Mouse (Mus musculus) left cerebral cortex, postnatal 4 days (tissue): ENCODE measurements around the gene Fzd10. TPM values are rescaled to one million over a fixed set of nuclear protein-coding genes. Genes with fewer than 3 reads are reported as not detected.

ENCODE experiments used
- DNase-seq: peaks from one replicate; pipeline ENCODE4 v3.0.0-alpha.2; 2022
- intact Hi-C: fragments of 180-260 bp; cut with DNase I; formaldehyde crosslinking; loops from one replicate; pipeline ENCODE4 v1.15.1; 2025
- total RNA-seq, 2 experiments: library from RNA; stranded (reverse); gene quantifications; 2 replicates each; pipeline ENCODE4 v1.2.3; 2021

Fzd10 gene
- total RNA-seq: 1 to 10 TPM; 3.0 TPM

DNA sequence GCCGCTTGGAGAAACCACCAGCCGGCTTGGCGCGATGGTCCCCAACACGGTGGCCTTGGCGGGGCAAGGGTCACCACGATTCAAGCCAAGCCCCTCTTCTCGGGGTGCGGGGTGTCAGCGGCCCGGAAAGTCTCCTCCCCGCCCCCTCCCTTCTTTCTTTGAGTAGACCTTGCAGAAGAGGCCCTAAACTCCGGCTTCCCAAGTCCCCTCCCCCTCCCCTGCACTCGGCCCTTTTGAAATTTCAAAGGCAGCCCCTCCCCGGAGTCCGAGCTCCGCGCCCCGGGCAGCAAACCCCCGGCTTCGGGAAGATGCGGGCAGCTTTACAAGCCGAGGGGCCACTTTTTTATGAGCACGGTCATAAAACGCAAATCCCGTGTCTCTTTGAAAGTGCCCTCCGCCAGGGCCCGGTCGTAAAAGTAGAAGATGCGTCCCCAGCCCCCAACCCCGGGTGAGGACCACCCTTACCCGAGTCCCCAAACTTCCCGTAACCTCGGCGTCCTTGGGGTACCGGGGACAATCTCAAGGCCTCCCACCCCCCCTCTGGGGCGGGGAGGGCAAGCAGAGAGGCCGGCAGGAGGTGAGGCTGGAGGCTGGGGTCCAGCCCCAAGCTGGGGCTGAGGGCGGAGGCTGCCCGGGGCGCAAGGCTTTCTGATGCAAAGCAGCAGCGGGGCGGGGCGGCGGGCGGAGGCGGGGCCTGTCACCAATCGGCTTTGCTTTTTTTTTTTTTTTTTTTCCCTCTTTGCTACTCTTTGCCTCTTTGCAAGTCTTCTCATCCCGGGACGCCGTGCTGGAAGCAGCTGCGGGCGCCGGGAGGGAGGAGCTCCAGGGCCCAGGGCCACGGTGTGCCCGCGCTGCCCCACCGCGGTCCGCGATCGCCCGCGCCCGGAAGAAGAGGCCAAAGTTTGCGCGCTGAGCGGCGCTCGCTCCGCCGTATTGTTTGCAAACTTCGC is at the start of gene Fzd10:
Gene Fzd10 (plus strand): TSS at position 773 of the 950 bp plus-strand sequence.
- intact Hi-C loops: no loop called here
- DNase-seq: peak; percentile 81

DNA sequence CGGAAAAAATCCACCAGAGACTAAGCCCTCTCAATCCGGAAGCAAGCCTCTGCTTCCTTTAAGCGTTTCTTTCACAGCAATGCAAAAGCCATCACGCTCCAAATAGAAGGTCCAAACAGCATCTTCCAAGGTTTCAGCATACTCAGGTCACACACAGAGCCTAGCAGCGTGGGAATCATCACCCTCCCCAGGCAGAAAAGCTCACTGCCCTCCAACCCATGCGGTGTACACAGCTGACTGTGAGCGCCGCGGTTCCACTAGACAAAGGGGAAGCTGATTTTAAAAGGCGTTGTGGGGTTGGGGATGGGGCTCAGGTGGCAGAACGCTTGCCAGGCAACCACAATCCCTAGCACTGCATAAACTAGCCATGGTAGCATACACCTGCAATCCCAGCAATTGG is 49.2 kb upstream of the Fzd10 start:
- intact Hi-C loops: no loop called here

DNA sequence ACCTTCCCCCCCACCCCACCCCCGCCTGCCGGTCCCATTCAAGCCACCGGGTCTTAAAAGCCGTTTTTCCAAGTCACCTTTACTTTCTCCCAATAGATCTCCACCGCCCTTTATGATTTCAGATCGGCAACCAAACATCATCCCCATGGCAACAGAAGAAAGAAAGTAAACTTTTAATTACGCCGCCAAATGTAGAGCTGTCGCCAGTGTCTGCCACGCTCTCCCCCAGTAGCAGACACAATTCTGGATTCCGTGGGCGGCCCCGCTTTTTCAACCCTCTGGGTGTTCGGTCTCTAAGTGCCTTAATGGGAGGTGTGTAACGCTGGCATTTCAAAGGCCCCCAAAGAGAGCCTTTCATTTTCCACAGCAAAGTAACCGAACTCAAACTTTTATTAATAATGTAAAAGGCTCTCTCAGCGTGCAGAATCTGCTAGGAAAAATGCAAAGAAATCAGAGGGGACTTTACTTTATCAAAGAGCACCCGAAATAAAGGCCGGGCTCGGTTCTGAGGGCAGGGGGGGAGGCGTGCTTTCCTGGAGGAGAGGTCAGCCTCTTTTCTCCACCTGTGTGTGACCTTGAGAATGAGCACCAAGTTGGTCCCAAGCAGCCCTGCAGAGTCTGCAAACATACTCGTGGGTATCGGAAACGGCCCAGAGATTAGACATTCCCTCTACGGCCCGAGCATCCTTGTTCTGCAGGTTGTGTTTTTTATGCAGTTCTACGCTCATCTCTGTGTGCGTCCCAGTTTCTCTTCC is 48.3 kb upstream of the Fzd10 start:
- intact Hi-C loops: no loop called here
- no peak for DNase-seq

More for the DNA sequence above, 49.2 kb upstream of the Fzd10 start:
- DNase-seq: no peak

DNA sequence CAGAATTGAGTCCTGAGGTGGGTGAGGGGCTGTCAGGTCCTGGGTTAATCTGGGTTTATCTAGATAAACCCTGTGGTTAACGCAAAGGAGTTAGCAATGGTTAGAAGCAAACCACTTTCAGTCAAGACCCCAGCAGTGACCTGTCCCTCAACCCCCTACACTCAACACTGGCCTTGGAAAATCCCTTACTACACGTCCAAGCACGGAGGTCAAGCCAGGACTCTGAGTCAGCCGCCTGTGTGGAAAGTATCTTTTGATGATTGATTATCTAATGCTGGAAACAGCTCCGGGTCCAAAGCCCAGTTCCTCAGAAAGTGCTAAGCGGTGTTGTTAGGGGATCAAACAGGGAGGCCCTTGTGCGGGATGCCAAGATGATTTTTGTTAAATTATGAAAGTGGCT is 42.5 kb upstream of the Fzd10 start:
- intact Hi-C loops: no loop called here
- DNase-seq: no peak

DNA sequence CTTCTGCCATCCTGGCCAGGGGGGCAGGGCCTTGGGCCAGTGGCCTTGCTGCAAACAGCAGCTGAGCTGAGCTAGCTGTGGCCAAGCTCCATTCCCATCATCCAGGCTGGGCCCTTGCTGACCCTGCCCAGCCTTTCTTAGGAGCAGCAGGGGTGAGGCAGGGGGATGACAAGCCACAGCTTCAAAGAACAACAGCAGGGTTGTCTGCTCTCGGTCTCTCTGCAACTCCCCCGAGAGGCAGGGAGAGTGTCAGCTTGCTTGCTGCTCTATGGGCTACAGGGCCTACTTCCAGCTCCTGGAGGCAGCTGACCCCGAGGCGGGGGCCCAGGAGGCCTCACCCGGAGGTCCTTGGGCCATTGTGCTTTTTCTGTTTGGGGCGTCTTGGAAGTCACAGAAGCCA is 33.3 kb upstream of the Fzd10 start:
- DNase-seq: no peak
- intact Hi-C loops: no loop called here

DNA sequence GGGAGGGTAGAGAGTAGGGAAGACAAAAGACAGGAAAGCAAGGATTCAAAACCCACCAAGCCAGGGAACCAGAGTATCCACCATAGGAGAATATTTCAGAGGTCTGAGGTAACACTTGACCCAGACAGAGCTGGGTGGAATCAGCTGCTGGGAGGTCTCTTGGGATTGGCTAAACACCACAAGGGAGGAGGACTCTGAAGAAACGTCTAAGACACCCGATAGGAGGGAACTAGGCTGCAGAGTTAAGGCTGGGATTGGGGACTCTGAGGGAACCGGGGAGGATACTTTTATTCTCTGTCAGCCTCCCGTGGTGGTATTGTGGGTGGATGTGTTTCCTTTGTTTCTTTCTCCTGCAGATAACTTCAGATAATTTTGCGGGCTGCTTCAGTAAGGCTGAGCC is 31.7 kb upstream of the Fzd10 start:
- no peak for DNase-seq
- intact Hi-C loops: no loop called here

DNA sequence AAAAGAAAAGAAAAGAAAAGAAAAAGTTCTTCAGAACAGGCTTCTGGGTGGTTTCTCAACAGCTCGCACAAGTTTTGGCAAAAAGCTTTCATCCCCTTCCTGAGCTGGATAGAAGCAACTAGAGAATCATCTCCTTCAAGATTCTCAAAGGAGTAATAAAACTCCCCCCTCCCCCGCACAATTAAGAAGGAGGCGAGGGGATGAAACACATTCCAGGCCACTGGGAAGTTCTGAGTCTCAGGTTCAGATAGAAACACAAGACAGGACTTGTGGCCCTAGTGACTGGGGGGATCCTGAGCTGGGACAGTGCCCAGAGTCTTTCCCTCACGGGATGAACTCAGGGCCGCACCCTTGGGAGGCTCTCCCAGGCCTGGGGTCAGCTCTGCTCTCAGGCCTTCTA is 30.6 kb upstream of the Fzd10 start:
- intact Hi-C loops: no loop called here
- DNase-seq: no peak

DNA sequence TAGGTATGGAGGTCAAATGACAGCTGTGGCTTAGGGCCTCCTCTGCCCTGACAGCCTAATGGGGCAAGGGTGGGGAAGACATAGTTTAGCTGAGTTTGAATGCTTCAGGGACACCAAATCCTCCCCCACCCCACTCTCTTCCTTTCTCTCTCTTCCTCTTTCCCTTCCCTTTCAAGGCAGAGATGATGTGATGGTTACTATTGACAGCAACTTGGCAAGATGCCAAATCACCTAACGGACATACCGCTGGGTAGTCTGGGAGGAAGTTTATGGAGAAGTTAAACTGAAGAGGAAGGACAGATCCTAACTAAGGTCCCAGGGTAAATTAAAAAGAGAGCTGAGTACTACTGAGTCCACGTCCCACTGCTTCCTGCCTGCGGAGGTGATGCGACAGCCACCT is 29.8 kb upstream of the Fzd10 start:
- intact Hi-C loops: no loop called here
- DNase-seq: no peak

DNA sequence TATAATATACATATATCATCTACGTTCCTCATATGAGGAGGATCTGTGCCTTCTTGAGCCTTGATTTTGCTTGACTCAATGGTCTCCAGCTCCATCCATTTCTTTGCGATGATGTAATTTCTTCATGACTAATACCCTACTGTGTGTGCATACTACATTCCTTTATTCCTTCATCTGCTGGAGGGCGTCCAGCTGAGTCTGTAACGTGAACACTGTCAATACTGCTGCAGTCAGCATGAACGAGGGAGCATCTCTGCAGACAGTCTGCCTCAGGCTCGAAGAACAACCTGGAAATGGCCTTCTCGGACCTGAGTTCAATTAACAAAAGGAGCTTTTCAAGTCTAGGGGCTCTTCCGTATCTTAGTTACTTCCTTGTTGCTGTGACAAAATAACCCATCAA is 28.9 kb upstream of the Fzd10 start:
- no peak for DNase-seq
- intact Hi-C loops: no loop called here

DNA sequence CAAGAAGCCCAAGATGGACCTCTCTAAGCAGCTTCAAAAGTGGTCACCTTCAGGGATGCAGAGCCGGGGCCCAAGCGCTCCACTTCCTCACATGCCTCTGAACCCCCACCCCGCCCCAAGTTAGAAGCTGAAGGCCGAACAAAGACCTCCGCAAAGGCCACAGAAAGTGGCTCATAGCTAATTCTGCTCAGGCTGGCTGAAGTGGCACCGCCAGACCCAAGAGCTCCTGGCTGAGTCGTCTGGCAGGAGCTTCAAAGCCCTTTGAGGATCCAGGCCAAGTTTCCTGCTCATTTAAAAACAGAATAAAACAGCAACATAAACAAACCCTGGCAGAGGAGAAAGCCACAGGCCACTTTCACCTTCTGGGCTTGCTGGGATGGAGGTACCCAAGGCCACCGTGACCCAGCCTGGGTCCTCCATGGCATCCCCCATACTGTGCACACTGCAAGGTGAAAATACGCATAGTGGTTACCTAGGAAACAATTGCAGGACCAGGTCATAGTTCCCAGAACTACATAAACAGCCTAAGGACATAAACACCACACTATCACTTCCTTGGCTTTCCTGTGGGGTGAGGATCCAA is 24.6 kb upstream of the Fzd10 start:
- intact Hi-C loops: no loop called here
- DNase-seq: peak; percentile 24

DNA sequence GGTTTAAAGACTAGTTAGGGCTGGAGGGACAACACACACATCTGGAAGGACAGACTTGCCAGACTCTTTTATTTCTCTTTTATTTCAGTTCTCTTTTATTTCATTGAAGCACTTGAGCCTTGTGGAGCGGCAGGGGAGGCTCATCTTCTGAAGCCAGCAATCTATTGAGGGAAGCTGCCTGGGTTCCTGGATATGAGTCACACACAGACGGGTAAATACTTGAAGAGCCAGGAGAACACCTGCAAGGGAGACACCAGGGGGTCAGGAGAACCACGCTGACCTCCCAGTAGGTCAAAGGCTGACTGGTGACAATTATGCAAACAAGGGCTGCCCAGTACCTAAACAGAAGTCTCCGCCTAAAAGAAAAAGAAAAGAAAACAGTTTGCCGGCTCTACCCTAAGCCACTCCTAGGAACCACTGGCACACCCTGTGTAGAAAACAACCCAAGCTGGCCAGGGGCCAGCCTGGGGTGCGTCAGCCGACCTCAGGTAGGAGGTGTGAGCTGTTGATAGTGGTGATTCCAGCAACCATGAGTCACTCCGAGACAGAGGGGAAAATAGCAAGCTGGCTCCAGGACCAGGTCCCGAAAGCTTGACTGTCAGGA is 21.5 kb upstream of the Fzd10 start:
- no peak for DNase-seq
- intact Hi-C loops: no loop called here

DNA sequence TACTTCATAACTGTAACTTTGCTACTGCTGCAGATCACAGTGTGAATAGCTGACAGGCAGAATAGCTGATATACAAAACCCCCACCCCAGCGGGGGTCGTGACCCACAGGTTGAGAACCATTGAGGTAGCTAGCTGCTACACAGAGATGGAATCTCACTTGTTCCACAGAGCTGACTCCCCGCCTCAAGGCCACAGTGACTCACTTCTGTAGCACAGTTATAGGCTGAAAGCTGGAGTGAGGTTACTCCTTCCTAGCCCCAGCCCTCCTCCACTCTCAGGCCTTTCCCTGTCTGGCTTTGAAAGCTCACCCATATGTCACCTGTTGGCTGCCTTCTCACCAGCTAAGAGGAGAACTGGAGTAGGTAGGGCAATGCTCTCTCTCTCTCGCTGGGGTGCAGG is 19.7 kb upstream of the Fzd10 start:
- no peak for DNase-seq
- intact Hi-C loops: no loop called here

DNA sequence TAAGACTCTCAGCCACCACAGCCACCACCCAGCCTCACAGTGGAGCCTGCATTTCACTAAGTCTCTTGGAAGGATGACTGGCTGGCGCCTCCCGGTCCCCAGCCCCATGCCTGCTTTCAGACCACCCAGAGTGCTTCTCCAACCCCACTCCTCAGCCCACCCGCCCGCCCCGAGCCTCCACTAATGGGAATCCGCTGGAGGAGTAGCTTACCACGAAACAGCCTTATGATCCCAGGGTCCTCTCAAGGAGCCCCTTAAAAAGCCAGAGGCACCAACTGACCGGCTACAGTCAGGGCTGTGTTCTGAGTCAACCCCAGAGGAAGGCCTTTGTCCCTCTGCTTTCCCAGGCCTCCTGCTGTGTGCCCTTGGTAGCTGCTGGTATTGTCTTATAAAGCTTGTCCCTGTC is 19.1 kb upstream of the Fzd10 start:
- intact Hi-C loops: no loop called here
- no peak for DNase-seq

DNA sequence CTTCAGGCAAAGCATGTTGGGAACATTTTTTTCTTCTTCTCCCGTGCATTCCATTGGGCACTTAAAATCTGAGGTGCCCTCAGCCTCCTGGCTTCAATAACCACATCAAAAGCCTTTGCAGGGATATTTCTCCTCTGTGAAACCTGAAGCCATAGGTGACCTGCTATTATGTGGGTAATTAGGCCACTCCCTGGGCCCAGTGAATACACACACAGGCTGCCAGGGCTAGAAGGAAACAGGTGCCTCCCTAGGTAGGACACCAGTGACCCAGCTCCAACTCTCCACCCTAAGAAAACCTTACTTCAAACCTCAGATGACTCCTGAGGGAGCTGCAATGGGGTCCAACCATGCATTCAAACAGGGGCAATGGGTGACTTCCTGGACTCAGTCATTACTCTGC is 11.4 kb upstream of the Fzd10 start:
- intact Hi-C loops: no loop called here

DNA sequence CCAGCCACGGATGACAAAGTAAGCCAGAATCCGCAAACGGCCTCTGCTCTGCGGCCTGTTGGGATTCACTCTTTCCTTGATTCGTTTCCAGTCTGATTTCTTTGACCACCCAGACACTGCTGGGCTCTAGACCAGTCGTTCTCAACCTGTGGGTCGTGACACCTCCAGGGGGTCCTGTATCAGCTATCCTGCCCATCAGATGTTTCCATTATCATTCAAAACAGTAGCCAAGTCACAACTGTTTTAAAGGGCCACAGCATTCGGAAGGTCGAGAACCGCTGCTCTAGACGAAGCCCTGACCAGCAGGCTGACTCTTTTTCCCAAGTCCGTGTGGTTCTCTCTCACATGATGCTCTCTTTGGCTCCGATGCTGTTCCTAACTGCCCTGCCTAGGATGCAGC is 7.2 kb upstream of the Fzd10 start:
- DNase-seq: no peak
- intact Hi-C loops: no loop called here

More for the DNA sequence above, 11.4 kb upstream of the Fzd10 start:
- no peak for DNase-seq

DNA sequence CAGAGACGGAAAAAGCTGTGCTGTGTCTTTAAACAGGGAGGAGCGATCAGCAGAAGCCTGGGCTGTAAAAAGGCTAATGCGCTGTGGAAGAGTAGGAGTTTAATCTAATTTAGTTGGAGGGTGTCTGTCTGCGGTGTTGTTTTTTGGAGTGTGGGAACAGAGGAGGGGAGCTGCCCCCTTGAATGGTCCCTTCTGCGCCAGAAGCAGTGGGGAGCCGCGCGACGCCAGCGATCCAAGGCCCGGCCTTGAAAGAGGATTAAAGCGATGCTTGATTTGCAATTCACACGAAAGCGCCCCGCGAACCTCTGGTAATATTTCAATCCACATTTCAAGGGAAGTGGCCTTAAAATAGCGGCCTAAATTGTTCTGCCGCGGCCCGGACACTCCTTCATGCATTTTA is 3.8 kb upstream of the Fzd10 start:
- intact Hi-C loops: no loop called here
- peak; percentile 53 for DNase-seq

DNA sequence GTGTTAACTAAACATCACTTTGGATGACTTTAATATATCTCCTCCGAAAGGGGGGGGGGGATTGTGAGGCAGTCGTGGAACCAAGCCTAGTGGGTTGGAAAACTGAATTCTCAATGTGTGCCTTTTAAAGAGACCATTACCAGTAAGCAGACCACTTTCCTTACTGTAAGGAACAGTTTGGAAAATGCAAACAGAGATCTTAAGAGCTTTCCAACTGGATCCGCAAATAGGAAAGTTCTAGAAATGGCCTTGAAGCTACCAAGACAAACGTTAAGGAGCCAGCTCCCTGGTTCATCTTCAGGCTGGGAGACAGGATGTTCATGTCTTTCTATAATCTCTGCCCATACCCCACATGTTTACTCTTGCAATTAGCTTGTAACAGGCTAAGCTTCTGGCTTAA is 3.3 kb upstream of the Fzd10 start:
- intact Hi-C loops: no loop called here
- DNase-seq: no peak

DNA sequence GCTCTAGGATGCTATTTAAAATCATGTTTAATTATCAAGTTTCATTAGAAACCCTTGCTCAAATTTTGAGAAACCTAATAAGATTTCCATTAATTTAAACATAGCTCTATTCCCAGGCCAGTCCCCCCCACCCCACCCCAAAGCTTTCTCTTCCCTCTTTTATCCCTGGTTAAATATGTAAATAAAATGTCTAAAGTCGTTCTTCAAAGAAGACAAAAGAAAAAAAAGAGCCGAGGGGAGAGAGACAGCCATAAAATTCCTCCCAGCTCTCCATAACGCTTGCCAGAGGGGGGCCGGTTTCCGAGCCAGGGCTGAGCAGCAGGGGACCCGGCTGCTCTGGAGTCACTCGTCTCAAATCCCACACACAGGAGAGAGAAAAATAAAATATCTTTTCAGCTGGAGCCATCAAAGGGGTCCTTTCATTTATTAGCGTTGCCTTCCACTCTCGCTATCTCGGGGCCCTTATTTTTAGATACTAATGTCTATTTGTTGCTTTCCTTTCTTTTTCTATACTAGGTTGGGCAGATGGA is 2.4 kb upstream of the Fzd10 start:
- intact Hi-C loops: no loop called here
- peak; percentile 54 for DNase-seq

DNA sequence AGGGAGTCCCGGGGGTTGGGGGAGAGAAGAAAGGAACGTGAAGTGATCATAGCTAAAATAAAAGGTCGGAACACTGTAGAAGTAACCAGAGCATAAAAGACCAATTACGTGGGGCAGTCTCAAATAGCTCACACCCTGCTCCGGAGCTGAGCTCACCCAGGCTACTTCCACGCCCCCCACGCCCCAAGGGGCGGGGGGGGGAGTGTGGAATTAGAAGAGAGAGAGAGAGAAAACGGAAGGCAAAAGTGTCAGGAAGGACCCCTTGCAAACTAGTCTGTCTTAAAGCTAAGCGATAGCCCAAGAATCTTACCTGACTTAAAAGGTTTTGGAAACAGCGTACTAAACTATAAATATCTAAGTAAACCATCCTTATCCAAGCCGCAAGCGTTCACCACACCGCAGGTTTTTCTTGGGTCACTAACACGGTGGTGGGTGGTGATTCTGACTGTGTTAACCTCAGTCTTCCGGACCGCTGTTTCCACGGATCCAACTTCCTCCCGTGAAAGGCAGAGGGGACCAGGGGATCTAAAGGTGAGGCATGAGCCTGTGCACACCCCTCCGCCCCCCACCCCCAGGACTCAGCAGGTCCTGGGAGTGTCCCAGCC is 1.8 kb upstream of the Fzd10 start:
- DNase-seq: no peak
- intact Hi-C loops: no loop called here

DNA sequence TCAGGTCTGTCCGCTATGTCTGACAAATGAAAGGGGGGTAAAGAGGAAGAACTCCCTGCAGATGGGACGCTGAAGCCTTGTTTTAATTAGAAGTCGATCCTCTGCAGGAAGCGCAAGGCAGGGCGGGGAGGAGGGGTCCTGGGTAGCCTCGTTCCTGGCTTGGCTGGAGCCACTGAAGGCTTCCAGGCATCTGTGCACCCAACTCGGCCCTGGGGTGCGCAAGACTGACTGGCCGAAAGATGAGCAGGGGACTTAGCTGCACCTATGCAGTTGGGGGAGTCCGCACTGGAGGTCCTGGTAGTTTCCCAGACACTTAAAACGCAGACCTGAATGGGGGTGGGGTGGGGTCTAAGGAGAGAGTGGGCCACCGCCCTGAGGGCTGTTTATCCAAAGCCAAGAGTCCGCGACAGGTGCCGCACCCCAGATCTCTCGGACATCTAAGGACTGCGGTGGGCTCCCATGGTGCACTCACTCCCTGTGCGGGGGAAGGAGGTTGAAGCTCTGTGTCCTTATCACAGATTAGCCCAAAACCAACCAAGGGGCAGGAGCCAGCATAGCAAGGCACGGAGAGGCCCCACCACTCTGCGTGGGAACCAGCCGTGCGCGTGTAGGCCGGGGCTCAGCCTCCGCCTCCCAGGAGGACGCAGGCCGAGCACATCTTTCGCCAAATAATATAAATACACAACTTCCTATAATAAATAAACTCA is 1.1 kb upstream of the Fzd10 start:
- intact Hi-C loops: no loop called here
- DNase-seq: no peak
